Mouse (Mus musculus) forebrain, embryonic 13.5 days (tissue): Measurements from ENCODE around the gene Adgrf5. TPM values are rescaled to one million over a fixed set of nuclear protein-coding genes. Genes with fewer than 3 reads are reported as not detected.

ENCODE experiments used
- ATAC-seq: fragments of 200-750 bp; cut with Nextera tagmentation; 2 replicates; pipeline ENCODE4 v1.8.0; 2017
- H3K27ac ChIP-seq: fragments of 300-500 bp; sonication (generic); 2 replicates; pipeline ENCODE4 v1.5.1; 2015; ENCODE audit warnings: inconsistent platforms, mild to moderate bottlenecking, moderate library complexity
- H3K27me3 ChIP-seq: fragments of 300-500 bp; sonication (generic); 2 replicates; pipeline ENCODE4 v1.6.1; 2015; ENCODE audit warnings: mild to moderate bottlenecking, inconsistent platforms
- H3K36me3 ChIP-seq: fragments of 300-500 bp; sonication (generic); 2 replicates; pipeline ENCODE4 v1.6.1; 2015; ENCODE audit warnings: mild to moderate bottlenecking, inconsistent platforms; ENCODE audit not compliant: poor library complexity, severe bottlenecking
- H3K4me1 ChIP-seq: fragments of 300-500 bp; sonication (generic); 2 replicates; pipeline ENCODE4 v1.6.1; 2015; ENCODE audit warnings: inconsistent platforms
- H3K4me2 ChIP-seq: fragments of 300-500 bp; sonication (generic); 2 replicates; pipeline ENCODE4 v1.6.1; 2015; ENCODE audit warnings: inconsistent platforms, mild to moderate bottlenecking, moderate library complexity
- H3K4me3 ChIP-seq: fragments of 300-500 bp; sonication (generic); 2 replicates; pipeline ENCODE4 v1.5.1; 2015; ENCODE audit warnings: mild to moderate bottlenecking, inconsistent platforms
- H3K9ac ChIP-seq: fragments of 300-500 bp; sonication (generic); 2 replicates; pipeline ENCODE4 v1.6.1; 2015; ENCODE audit warnings: mild to moderate bottlenecking, inconsistent platforms
- H3K9me3 ChIP-seq: fragments of 300-500 bp; sonication (generic); replicated peaks from 2 replicates; pipeline ENCODE4 v1.6.1; 2016; ENCODE audit warnings: inconsistent platforms
- WGBS: fragments of 180-500 bp; shearing (Covaris S2); methylation state at CpG from one replicate; pipeline ENCODE4 v1.1.7; 2015; 5-methylcytosine and 5-hydroxymethylcytosine counted together
- polyA plus RNA-seq: library from polyadenylated mRNA; unstranded; fragments of >200 nt; fragmentation: Nextera tagmentation; extraction: Ambion mirVana; gene quantifications from 2 replicates; pipeline ENCODE4 v1.2.1, GENCODE M21; 2015

Adgrf5 gene
- polyA plus RNA-seq, 1 experiment from 2014 or later: 6.6 TPM

- no peaks in the 10 kb centered on the region for H3K27me3 ChIP-seq
- no peak overlapping the region for H3K4me2 ChIP-seq
- H3K9me3 ChIP-seq: no peaks in the 10 kb centered on the region
- no peaks in the 10 kb centered on the region for H3K36me3 ChIP-seq
- no peak for ATAC-seq
- WGBS: 88% methylated on average over 3 of the region's 3 CpGs
- no peak overlapping the region for H3K4me3 ChIP-seq
- H3K9ac ChIP-seq: no peak overlapping the region
- H3K27ac ChIP-seq: no peak overlapping the region
- no peaks in the 10 kb centered on the region for H3K4me1 ChIP-seq
Observed at GRCm38 (mm10) chr17:43387171-43387570, 26.9 kb downstream of the Adgrf5 start.

GRCm38 (mm10) chr17:43389256-43389655, 29.0 kb downstream of the Adgrf5 start:
- Histone ChIP-seq H3K27me3 (no peaks in the 10 kb centered on the region), H3K9ac (no peak overlapping the region), H3K4me3 (no peak overlapping the region), H3K4me2 (no peak overlapping the region), H3K9me3 (no peaks in the 10 kb centered on the region), H3K4me1 (no peaks in the 10 kb centered on the region), H3K27ac (no peak overlapping the region), H3K36me3 (no peaks in the 10 kb centered on the region)
- WGBS: 91% methylated on average over 11 of the region's 11 CpGs
- ATAC-seq: no peak

DNA sequence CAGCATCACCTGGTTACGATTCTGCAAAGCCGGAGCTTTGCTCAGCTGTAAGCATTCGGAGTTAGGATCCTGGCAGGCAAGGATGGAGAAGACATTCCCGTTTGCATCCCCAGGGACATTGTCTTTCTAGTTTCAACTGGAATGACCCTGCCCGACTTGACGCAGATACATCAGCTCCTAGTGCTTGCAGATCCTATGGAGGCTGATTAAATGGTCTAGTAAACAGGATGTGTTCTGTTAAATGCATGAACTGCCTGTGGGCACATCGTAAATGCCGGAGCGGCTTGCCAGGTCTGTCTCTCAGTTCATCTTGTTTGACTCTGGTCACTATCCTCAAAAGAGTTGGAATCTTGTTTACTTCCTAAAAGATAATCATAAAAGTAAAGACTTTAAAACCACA, 31.9 kb downstream of the Adgrf5 start:
- Histone ChIP-seq H3K27me3 (no peaks in the 10 kb centered on the region), H3K27ac (no peak overlapping the region), H3K4me3 (no peak overlapping the region), H3K9ac (no peak overlapping the region), H3K9me3 (no peaks in the 10 kb centered on the region), H3K36me3 (no peaks in the 10 kb centered on the region), H3K4me2 (no peak overlapping the region), H3K4me1 (no peaks in the 10 kb centered on the region)
- ATAC-seq: no peak
- WGBS: 88% methylated on average over 9 of the region's 9 CpGs

DNA sequence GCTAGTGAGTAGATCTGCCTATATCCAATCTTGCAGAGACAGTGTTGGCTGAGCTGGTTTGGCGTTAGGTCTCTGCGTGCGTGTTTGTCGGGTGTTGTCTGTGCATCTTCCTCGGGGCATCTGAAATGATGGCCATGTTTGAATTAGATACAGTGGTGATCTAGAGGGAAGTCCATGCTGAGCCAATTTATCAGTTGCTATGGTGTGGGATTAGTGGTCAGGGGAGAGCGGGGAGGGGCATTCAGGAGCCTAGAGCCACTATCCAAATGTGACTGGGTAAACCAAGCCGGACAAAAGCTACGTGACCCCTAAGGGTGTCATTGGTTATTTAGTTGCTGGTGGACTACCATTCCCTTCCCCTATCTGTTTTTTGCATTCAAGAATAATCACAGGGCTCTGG, 33.4 kb downstream of the Adgrf5 start:
- no peak for ATAC-seq
- WGBS: 65% methylated on average over 8 of the region's 8 CpGs
- Histone ChIP-seq H3K27ac (no peak overlapping the region), H3K27me3 (no peaks in the 10 kb centered on the region), H3K9me3 (no peaks in the 10 kb centered on the region), H3K4me3 (no peak overlapping the region), H3K4me2 (no peak overlapping the region), H3K9ac (no peak overlapping the region), H3K36me3 (no peaks in the 10 kb centered on the region), H3K4me1 (no peaks in the 10 kb centered on the region)

GRCm38 (mm10) chr17:43395400-43396258, 35.4 kb downstream of the Adgrf5 start:
- no peak overlapping the region for H3K4me2 ChIP-seq
- H3K27ac ChIP-seq: no peak overlapping the region
- ATAC-seq: no peak
- H3K4me3 ChIP-seq: no peak overlapping the region
- H3K9ac ChIP-seq: no peak overlapping the region
- H3K4me1 ChIP-seq: no peaks in the 10 kb centered on the region
- no peaks in the 10 kb centered on the region for H3K9me3 ChIP-seq
- no peaks in the 10 kb centered on the region for H3K36me3 ChIP-seq
- 82% methylated on average over 12 of the region's 12 CpGs for WGBS
- H3K27me3 ChIP-seq: no peaks in the 10 kb centered on the region

DNA sequence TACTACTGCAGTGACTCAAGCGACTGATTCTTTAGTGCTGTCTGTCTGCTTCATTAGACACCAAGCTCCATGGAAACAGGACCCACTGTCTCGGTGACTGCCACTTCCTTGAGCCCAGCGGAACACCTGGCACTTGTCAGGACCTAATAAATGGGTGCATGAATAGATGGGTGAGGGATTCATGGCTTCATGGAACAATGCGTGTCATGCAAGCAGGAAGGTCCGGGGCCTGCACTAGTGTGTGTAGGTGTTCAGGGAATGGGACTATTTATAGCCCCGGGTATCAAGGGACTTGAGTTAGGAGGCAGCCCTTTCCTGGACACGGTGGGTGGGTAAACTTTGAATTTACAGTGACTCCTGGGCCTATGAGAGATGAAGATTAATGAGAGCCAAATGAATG, 38.4 kb downstream of the Adgrf5 start:
- no peak for ATAC-seq
- 59% methylated on average over 7 of the region's 7 CpGs for WGBS
- H3K9me3 ChIP-seq: no peaks in the 10 kb centered on the region
- H3K36me3 ChIP-seq: no peaks in the 10 kb centered on the region
- H3K9ac ChIP-seq: no peak overlapping the region
- no peak overlapping the region for H3K4me2 ChIP-seq
- H3K4me1 ChIP-seq: no peaks in the 10 kb centered on the region
- H3K4me3 ChIP-seq: no peak overlapping the region
- no peaks in the 10 kb centered on the region for H3K27me3 ChIP-seq
- H3K27ac ChIP-seq: no peak overlapping the region

GRCm38 (mm10) chr17:43399151-43399550, 38.9 kb downstream of the Adgrf5 start:
- WGBS: 50% methylated on average over 3 of the region's 3 CpGs
- Histone ChIP-seq H3K27me3 (no peaks in the 10 kb centered on the region), H3K4me1 (no peaks in the 10 kb centered on the region), H3K9me3 (no peaks in the 10 kb centered on the region), H3K9ac (no peak overlapping the region), H3K27ac (no peak overlapping the region), H3K4me3 (no peak overlapping the region), H3K4me2 (no peak overlapping the region), H3K36me3 (no peaks in the 10 kb centered on the region)
- ATAC-seq: no peak

DNA sequence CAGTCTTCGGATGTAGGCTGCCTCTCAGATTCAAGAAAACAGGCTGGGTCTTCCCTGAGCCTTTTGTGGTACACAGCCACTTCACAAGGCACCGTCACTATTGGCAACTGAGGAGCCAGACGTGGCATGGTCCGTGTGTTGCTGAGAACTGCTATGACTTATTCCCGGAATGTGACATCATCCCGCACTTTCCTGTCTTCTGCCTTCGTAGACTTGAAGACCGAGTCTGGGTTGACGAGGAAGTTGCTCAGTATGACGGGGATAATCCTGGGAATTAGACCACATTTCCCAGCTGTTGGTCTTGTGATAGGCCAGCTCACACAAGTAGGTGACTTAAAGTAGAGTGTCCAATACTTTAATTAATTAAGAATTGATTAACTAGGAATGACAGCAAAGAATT, 40.2 kb downstream of the Adgrf5 start:
- no peaks in the 10 kb centered on the region for H3K36me3 ChIP-seq
- H3K27ac ChIP-seq: no peak overlapping the region
- no peaks in the 10 kb centered on the region for H3K4me1 ChIP-seq
- WGBS: 47% methylated on average over 10 of the region's 10 CpGs
- H3K4me3 ChIP-seq: no peak overlapping the region
- ATAC-seq: no peak
- no peak overlapping the region for H3K9ac ChIP-seq
- no peak overlapping the region for H3K4me2 ChIP-seq
- no peaks in the 10 kb centered on the region for H3K9me3 ChIP-seq
- no peaks in the 10 kb centered on the region for H3K27me3 ChIP-seq

DNA sequence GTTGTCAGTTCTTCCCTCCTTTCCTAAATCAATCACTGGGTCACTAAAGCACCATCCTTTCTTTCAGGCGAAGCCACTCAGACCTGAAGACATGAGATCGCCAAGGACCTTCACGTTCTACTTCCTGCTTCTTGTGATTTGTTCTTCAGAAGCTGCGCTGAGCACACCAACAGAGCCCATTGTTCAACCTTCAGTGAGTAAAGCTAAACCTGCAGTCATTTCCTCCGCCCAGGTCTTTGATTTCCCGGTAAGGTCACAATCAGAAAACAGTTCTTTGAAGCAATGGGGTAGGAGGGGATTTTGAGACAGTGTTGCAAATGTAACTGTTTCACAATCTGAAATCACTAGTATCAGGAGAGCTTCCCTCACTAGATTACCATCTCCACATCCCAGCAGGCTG, 43.6 kb downstream of the Adgrf5 start:
- Histone ChIP-seq H3K27ac (no peak overlapping the region), H3K4me1 (no peaks in the 10 kb centered on the region), H3K27me3 (no peaks in the 10 kb centered on the region), H3K36me3 (no peaks in the 10 kb centered on the region), H3K9me3 (no peaks in the 10 kb centered on the region), H3K9ac (no peak overlapping the region), H3K4me2 (no peak overlapping the region), H3K4me3 (no peak overlapping the region)
- no peak for ATAC-seq
- 60% methylated on average over 6 of the region's 6 CpGs for WGBS

DNA sequence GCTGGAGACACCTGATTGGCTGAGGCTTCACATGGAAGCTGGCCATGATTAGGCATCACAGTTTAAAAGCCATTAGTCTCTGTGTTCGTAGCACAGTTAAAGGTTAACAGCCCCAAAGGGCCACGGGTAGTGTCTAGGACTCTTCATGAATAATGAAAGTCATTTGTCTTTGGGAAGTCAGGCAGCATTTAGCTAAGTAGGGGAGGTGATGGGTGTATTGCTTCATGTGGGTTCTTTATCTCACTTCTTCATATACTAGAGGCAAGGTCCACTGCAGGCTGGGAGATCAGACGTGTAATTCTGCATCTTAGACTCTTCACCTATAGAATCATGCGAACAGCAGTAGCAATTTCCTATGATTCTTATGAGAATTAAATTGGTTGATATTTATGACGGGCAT, 44.2 kb downstream of the Adgrf5 start:
- Histone ChIP-seq H3K9ac (no peak overlapping the region), H3K4me3 (no peak overlapping the region), H3K27ac (no peak overlapping the region), H3K4me1 (no peaks in the 10 kb centered on the region), H3K27me3 (no peaks in the 10 kb centered on the region), H3K4me2 (no peak overlapping the region), H3K9me3 (no peaks in the 10 kb centered on the region), H3K36me3 (no peaks in the 10 kb centered on the region)
- 84% methylated on average over 5 of the region's 5 CpGs for WGBS
- ATAC-seq: no peak

DNA sequence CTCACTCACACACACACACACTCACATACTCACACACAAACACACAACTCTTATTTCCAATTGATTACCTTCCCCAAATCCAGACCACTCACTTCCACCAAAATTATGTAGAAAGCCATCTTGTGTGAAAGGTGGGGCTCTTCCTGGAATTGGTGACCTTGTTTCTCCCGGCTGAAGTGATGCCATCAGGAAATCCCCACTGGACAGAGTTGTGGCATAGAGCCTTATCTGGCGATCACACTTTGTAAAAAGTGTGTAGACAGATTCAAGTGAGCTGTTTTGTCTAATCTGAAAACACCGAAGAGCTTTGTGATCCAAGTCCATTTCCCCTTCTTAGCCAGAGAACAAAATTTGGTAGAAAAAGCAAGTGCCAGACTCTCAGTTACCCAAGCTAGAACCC, 46.1 kb downstream of the Adgrf5 start:
- no peak overlapping the region for H3K27ac ChIP-seq
- no peak overlapping the region for H3K4me2 ChIP-seq
- H3K9ac ChIP-seq: no peak overlapping the region
- 88% methylated on average over 3 of the region's 3 CpGs for WGBS
- no peak overlapping the region for H3K4me3 ChIP-seq
- H3K4me1 ChIP-seq: no peaks in the 10 kb centered on the region
- no peaks in the 10 kb centered on the region for H3K36me3 ChIP-seq
- no peak for ATAC-seq
- no peaks in the 10 kb centered on the region for H3K9me3 ChIP-seq
- no peaks in the 10 kb centered on the region for H3K27me3 ChIP-seq

- no peak overlapping the region for H3K4me3 ChIP-seq
- ATAC-seq: no peak
Observed at GRCm38 (mm10) chr17:43407548-43407947, 47.3 kb downstream of the Adgrf5 start.

GRCm38 (mm10) chr17:43413182-43413581, 52.9 kb downstream of the Adgrf5 start:
- Histone ChIP-seq H3K27ac (no peak overlapping the region), H3K36me3 (no peaks in the 10 kb centered on the region), H3K4me3 (no peak overlapping the region), H3K4me2 (no peak overlapping the region), H3K9me3 (no peaks in the 10 kb centered on the region), H3K9ac (no peak overlapping the region), H3K27me3 (no peaks in the 10 kb centered on the region), H3K4me1 (no peaks in the 10 kb centered on the region)
- ATAC-seq: no peak
- 87% methylated on average over 7 of the region's 7 CpGs for WGBS

More at GRCm38 (mm10) chr17:43407548-43407947, 47.3 kb downstream of the Adgrf5 start:
- Histone ChIP-seq H3K27me3 (no peaks in the 10 kb centered on the region), H3K27ac (no peak overlapping the region), H3K9me3 (no peaks in the 10 kb centered on the region), H3K4me1 (no peaks in the 10 kb centered on the region), H3K4me2 (no peak overlapping the region), H3K9ac (no peak overlapping the region), H3K36me3 (no peaks in the 10 kb centered on the region)
- WGBS: 91% methylated on average over 7 of the region's 7 CpGs
